Mouse (Mus musculus): ENCODE measurements around the gene Six5.

The Six5 gene

GRCm38 (mm10) chr7:19147497-19148045 lies 53.2 kb downstream of the Six5 start:
- in situ Hi-C loops (cut with MboI): no loop called here

Data from mature B cell (primary cell).